Mouse (Mus musculus) stomach, postnatal 0 days (tissue): ENCODE data around the gene Esd. TPM values are rescaled to one million over a fixed set of nuclear protein-coding genes. Genes with fewer than 3 reads are reported as not detected.

ENCODE experiments used
- ATAC-seq: fragments of 200-750 bp; cut with Nextera tagmentation; 2 replicates; pipeline ENCODE4 v1.8.0; 2017; ENCODE audit not compliant: low FRiP score, low TSS enrichment
- DNase-seq: peaks from one replicate; pipeline ENCODE4 v3.0.0-alpha.2; 2016; ENCODE audit warnings: low spot score
- H3K27ac ChIP-seq: fragments of 300-500 bp; sonication (generic); replicated peaks from 2 replicates; pipeline ENCODE4 v1.5.1; 2014; ENCODE audit warnings: mild to moderate bottlenecking, control low read depth
- H3K27me3 ChIP-seq: fragments of 300-500 bp; sonication (generic); 2 replicates; pipeline ENCODE4 v1.6.1; 2014; ENCODE audit warnings: low read length; ENCODE audit not compliant: control insufficient read depth, insufficient read depth
- H3K36me3 ChIP-seq: fragments of 300-500 bp; sonication (generic); 2 replicates; pipeline ENCODE4 v1.6.1; 2014; ENCODE audit warnings: low read length, mixed read lengths; ENCODE audit not compliant: control insufficient read depth, insufficient read depth
- H3K4me1 ChIP-seq: fragments of 300-500 bp; sonication (generic); replicated peaks from 2 replicates; pipeline ENCODE4 v1.6.1; 2014; ENCODE audit warnings: antibody characterized with exemption; ENCODE audit not compliant: control insufficient read depth, insufficient read depth
- H3K4me2 ChIP-seq: fragments of 300-500 bp; sonication (generic); replicated peaks from 2 replicates; pipeline ENCODE4 v1.6.1; 2014; ENCODE audit warnings: low read depth, mild to moderate bottlenecking, control low read depth, moderate library complexity
- H3K4me3 ChIP-seq: fragments of 300-500 bp; sonication (generic); 2 replicates; pipeline ENCODE4 v1.5.1; 2014; ENCODE audit warnings: low read depth, low read length, control low read depth
- H3K9ac ChIP-seq: fragments of 300-500 bp; sonication (generic); 2 replicates; pipeline ENCODE4 v1.6.1; 2014; ENCODE audit warnings: mild to moderate bottlenecking, low read length, control low read depth, mixed read lengths
- H3K9me3 ChIP-seq: fragments of 300-500 bp; sonication (generic); 2 replicates; pipeline ENCODE4 v1.6.1; 2016; ENCODE audit warnings: low read length; ENCODE audit not compliant: control insufficient read depth
- CTCF ChIP-seq: IDR thresholded peaks from 2 replicates; pipeline ENCODE4 v1.5.1; 2016; ENCODE audit warnings: antibody characterized with exemption, low read depth, mild to moderate bottlenecking, moderate library complexity
- EP300 ChIP-seq: optimal IDR thresholded peaks from 2 replicates; pipeline ENCODE3; 2016; ENCODE audit warnings: antibody characterized with exemption
- WGBS: fragments of 180-500 bp; shearing (Covaris S2); extraction: QIAGEN DNeasy Blood & Tissue Kit; methylation state at CpG from one replicate; pipeline ENCODE4 v1.1.7; 2014; 5-methylcytosine and 5-hydroxymethylcytosine counted together
- polyA plus RNA-seq: library from polyadenylated mRNA; unstranded; fragments of >200 nt; fragmentation: Nextera tagmentation; extraction: Ambion mirVana; gene quantifications from 2 replicates; pipeline ENCODE4 v1.2.1, GENCODE M21; 2015

Gene Esd
- polyA plus RNA-seq, 1 experiment from 2014 or later: 367 TPM

DNA sequence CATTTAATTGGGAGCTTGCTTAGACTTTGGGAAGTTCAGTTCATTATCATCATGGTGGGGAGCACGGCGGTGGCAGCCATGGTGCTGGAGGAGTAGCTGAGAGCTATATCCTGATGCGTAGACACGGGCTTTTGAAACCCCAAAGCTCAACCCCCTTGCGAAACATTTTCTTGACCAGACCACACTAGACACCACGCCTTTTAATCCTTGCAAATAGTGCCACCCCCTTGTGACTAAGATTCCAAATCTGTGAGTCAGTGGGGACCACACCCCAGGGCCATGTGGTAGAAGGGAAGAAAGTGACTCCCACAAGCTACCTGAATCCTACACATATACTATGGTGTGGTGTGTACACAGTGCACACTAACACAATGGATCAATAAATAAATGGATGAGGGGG is 4.8 kb downstream of the Esd start:
- ATAC-seq: peak; percentile 30
- H3K9ac ChIP-seq: no peak overlapping the region
- H3K4me1 ChIP-seq: no peaks in the 10 kb centered on the region
- H3K36me3 ChIP-seq: peaks cover 23% of the 10 kb centered on the region
- WGBS: 83% methylated on average over 6 of the region's 6 CpGs
- H3K4me3 ChIP-seq: no peak overlapping the region
- H3K4me2 ChIP-seq: no peak overlapping the region
- H3K27me3 ChIP-seq: no peaks in the 10 kb centered on the region
- H3K27ac ChIP-seq: no peak overlapping the region
- DNase-seq: peak; percentile 51
- TF ChIP-seq EP300 (no peak), CTCF (no peak)
- H3K9me3 ChIP-seq: no peaks in the 10 kb centered on the region

DNA sequence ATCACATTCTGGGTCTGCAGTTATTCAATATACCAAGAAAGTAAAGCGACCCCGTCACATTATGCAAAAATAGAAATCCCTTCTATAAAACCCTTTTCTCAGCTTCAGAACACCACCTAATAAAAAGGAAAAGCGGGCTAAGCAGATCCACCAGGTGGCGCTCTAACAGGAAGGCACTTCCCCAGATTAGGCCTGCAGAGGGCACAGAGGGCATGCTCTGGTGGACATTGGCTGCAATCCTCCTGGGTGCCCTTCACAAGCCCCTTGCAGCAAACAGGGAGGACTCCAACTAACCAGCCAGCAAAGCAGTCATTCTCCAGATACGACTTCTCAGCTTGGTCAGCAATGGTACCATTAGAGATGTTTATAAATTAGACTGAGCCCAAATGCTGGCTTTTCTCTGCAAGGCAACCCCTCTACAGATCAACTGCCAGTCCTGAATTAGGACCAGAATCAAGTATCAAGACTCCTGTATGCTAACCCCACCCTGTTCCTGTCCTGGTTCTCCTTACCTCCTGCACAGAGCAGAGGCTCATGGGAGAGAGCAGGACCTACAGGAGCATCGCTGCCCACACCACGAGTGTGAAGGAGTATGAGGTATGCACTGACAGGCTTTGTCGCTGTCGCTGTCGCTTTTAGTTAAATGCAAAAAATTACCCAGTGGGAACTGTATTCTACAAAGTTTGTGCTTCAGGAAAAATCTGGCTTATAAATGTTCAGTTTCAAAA is 32.3 kb downstream of the Esd start:
- Histone ChIP-seq H3K4me2 (no peak overlapping the region), H3K9me3 (no peaks in the 10 kb centered on the region), H3K27me3 (no peaks in the 10 kb centered on the region), H3K4me1 (no peaks in the 10 kb centered on the region), H3K36me3 (no peaks in the 10 kb centered on the region), H3K27ac (no peak overlapping the region), H3K4me3 (no peak overlapping the region), H3K9ac (no peak overlapping the region)
- DNase-seq (peak; percentile 76), ATAC-seq (0 out of 2 replicates have a peak, but pooled peaks have one; percentile 29)
- 61% methylated on average over 10 of the region's 10 CpGs for WGBS
- TF ChIP-seq EP300 (no peak), CTCF (peak; percentile 95)

DNA sequence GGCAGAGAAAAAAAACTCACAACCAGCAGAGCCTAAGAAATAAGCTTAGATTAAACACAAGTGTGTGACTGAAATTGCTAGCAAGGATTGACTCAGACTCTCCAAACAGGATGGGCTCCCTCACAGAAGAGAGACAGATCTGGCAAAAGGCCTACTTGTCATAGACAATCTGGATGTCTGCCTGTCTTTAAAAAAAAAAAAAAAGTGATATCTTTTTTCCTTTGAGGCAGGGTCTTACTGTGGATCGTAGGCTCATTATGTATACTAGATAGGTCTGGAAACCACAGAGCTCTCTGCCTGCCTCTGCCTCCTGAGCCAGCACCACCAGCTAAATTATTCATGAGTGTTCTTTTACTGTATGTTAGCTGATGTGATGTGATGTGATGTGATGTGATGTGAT is 35.8 kb downstream of the Esd start:
- 70% methylated on average over 1 of the region's 1 CpGs for WGBS
- ATAC-seq (no peak), DNase-seq (no peak)
- no peak overlapping the region for H3K4me2 ChIP-seq
- peaks cover 8% of the 10 kb centered on the region for H3K36me3 ChIP-seq
- no peaks in the 10 kb centered on the region for H3K4me1 ChIP-seq
- H3K27me3 ChIP-seq: no peaks in the 10 kb centered on the region
- TF ChIP-seq CTCF (no peak), EP300 (no peak)
- no peak overlapping the region for H3K9ac ChIP-seq
- no peak overlapping the region for H3K27ac ChIP-seq
- no peaks in the 10 kb centered on the region for H3K9me3 ChIP-seq
- H3K4me3 ChIP-seq: no peak overlapping the region

DNA sequence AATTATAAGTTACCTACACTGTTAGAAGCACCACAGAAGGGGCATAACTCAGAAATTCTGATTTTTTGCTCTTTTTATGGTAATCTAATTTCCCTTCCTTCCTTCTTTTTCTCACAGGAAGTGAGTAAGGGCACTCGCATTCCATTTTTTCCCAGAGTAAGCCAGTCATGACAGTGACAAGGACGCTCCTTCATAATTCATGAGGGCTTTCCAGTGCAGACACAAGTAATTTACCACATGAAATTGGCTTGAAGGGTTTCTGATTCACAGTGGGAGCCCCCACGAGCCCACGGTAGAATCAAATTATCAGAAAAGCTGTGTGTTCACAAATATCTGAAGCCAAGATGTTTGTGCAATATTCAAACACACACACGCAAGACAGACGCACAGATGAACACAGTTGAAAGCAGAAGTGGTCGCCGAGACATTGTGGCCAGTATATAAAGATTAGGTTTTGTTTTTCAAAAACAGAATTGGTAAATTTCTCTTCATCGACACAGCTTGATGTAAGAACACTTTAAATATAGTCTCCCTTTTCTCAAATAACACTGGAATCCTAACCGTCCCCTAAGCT is 42.0 kb downstream of the Esd start:
- H3K9ac ChIP-seq: no peak overlapping the region
- no peaks in the 10 kb centered on the region for H3K4me1 ChIP-seq
- TF ChIP-seq CTCF (no peak), EP300 (no peak)
- WGBS: 87% methylated on average over 10 of the region's 10 CpGs
- H3K9me3 ChIP-seq: no peaks in the 10 kb centered on the region
- ATAC-seq: no peak
- H3K27me3 ChIP-seq: no peaks in the 10 kb centered on the region
- no peak overlapping the region for H3K4me3 ChIP-seq
- H3K4me2 ChIP-seq: no peak overlapping the region
- no peak for DNase-seq
- H3K36me3 ChIP-seq: peaks cover 13% of the 10 kb centered on the region
- no peak overlapping the region for H3K27ac ChIP-seq

DNA sequence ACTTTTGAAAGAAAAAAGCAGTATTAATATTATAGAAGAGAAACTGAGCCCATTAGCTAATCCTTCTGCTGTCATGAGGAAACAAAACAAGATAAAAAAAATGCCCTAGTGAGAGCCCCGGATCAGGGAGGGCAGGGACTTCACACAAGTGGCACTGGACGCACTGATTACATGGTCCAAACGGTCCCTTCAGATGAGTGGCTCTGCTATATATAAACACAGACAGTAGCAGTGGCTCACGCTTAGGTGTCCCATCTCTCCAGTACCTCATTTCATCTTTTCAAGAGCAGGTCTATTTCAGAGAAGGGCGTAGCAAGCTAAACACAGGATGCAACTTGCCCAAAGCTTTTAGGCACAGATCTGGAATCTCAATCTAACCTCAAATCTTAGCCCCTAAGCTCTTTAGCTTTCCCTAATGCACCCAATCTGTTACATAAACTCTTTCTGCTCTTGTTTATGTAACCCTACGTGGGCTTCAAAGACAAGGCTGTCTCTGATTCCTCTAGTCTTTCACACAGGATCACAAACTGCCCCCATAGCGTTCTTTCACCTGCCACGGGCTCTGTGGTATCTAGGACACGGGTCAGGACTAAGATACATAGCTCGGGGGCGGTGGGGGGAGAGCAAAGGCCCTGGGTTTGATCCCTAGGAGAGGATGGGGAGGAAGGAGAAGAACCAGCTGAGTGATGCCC is 52.3 kb downstream of the Esd start:
- ATAC-seq (no peak), DNase-seq (no peak)
- Histone ChIP-seq H3K4me1 (no peaks in the 10 kb centered on the region), H3K9me3 (no peaks in the 10 kb centered on the region), H3K4me3 (no peak overlapping the region), H3K4me2 (no peak overlapping the region), H3K27ac (no peak overlapping the region), H3K9ac (no peak overlapping the region), H3K36me3 (peaks cover 16% of the 10 kb centered on the region; the same call in 1 of the 2 replicates), H3K27me3 (no peaks in the 10 kb centered on the region)
- TF ChIP-seq EP300 (no peak), CTCF (no peak)
- whole genome bisulfite sequencing: 56% methylated on average over 11 of the region's 11 CpGs

DNA sequence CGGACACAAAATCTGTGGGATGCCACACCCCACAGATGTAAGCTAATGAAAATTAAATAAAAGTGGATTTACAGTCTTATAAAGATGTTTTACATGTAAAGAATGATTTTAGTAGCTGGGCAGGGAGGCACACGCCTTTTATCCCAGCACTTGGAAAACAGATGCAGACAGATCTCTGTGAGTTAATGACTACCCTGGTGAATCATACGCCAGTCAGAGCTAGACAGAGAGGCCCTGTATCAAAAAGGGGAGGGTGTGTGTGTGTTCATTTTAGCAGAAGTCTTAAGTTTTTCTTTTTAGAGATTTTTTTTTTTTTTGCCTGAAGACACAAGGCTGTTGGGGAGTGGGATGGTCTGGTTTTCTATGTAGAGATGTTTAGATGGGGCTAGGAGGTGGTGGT is 55.6 kb downstream of the Esd start:
- TF ChIP-seq CTCF (no peak), EP300 (no peak)
- Histone ChIP-seq H3K9ac (no peak overlapping the region), H3K4me2 (no peak overlapping the region), H3K27ac (no peak overlapping the region), H3K9me3 (no peaks in the 10 kb centered on the region), H3K36me3 (peaks cover 16% of the 10 kb centered on the region; the same call in 1 of the 2 replicates), H3K27me3 (no peaks in the 10 kb centered on the region), H3K4me1 (no peaks in the 10 kb centered on the region), H3K4me3 (no peak overlapping the region)
- 61% methylated on average over 3 of the region's 3 CpGs for WGBS
- DNase-seq (no peak), ATAC-seq (no peak)
